Mouse (Mus musculus) liver, embryonic 15.5 days (tissue): ENCODE data around the gene Hspa1l. TPM values are rescaled to one million over a fixed set of nuclear protein-coding genes. Genes with fewer than 3 reads are reported as not detected.
"Not testable (repeated sequence)": the region's sequence is repeated elsewhere in the genome, so short reads cannot be mapped to it uniquely, and the experiment has no call there.

Experiments used
- ATAC-seq: fragments of 200-750 bp; cut with Nextera tagmentation; 2 replicates; pipeline ENCODE4 v1.8.0; 2017; ENCODE audit warnings: moderate number of reproducible peaks, mild to moderate bottlenecking, moderate library complexity; ENCODE audit not compliant: insufficient read depth
- H3K27ac ChIP-seq: fragments of 300-500 bp; sonication (generic); replicated peaks from 2 replicates; pipeline ENCODE4 v1.5.1; 2015; ENCODE audit warnings: mild to moderate bottlenecking, inconsistent platforms
- H3K27me3 ChIP-seq: fragments of 300-500 bp; sonication (generic); 2 replicates; pipeline ENCODE4 v1.6.1; 2015; ENCODE audit warnings: mild to moderate bottlenecking, inconsistent platforms
- H3K36me3 ChIP-seq: fragments of 300-500 bp; sonication (generic); replicated peaks from 2 replicates; pipeline ENCODE4 v1.6.1; 2015; ENCODE audit warnings: moderate library complexity, mild to moderate bottlenecking, inconsistent platforms
- H3K4me1 ChIP-seq: fragments of 300-500 bp; sonication (generic); replicated peaks from 2 replicates; pipeline ENCODE4 v1.6.1; 2015; ENCODE audit warnings: inconsistent platforms
- H3K4me2 ChIP-seq: fragments of 300-500 bp; sonication (generic); 2 replicates; pipeline ENCODE4 v1.6.1; 2015; ENCODE audit warnings: moderate library complexity, mild to moderate bottlenecking, inconsistent platforms
- H3K4me3 ChIP-seq: fragments of 300-500 bp; sonication (generic); replicated peaks from 2 replicates; pipeline ENCODE4 v1.5.1; 2015; ENCODE audit warnings: mild to moderate bottlenecking, inconsistent platforms
- H3K9ac ChIP-seq: fragments of 300-500 bp; sonication (generic); 2 replicates; pipeline ENCODE4 v1.6.1; 2015; ENCODE audit warnings: moderate library complexity, mild to moderate bottlenecking, inconsistent platforms
- H3K9me3 ChIP-seq: fragments of 300-500 bp; sonication (generic); replicated peaks from 2 replicates; pipeline ENCODE4 v1.6.1; 2016; ENCODE audit warnings: inconsistent platforms
- WGBS: fragments of 180-500 bp; shearing (Covaris S2); methylation state at CpG from one replicate; pipeline ENCODE4 v1.1.7; 2015; ENCODE audit warnings: mixed read lengths; ENCODE audit not compliant: insufficient replicate concordance; 5-methylcytosine and 5-hydroxymethylcytosine counted together
- polyA plus RNA-seq: library from polyadenylated mRNA; unstranded; fragments of >200 nt; fragmentation: Nextera tagmentation; extraction: Ambion mirVana; gene quantifications from 2 replicates; pipeline ENCODE4 v1.2.1, GENCODE M21; 2015

Gene Hspa1l
- polyA plus RNA-seq, 1 experiment from 2014 or later: 0.25 TPM

DNA sequence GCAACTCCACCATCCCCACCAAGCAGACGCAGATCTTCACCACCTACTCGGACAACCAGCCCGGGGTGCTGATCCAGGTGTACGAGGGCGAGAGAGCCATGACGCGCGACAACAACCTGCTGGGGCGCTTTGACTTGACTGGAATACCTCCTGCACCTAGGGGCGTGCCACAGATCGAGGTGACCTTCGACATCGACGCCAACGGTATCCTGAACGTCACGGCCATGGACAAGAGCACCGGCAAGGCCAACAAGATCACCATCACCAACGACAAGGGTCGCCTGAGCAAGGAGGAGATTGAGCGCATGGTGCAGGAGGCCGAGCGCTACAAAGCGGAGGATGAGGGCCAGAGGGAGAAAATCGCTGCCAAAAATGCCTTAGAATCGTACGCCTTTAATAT is 5.7 kb downstream of the Hspa1l start:
- Histone ChIP-seq H3K9me3 (no peaks in the 10 kb centered on the region), H3K4me2 (no peak overlapping the region), H3K36me3 (no peaks in the 10 kb centered on the region; the same call in 1 of the 2 replicates), H3K4me3 (no peak overlapping the region), H3K4me1 (peaks cover 27% of the 10 kb centered on the region), H3K9ac (no peak overlapping the region), H3K27me3 (peaks cover 9% of the 10 kb centered on the region), H3K27ac (no peak overlapping the region)
- 87% methylated on average over 27 of the region's 27 CpGs for WGBS
- no peak for ATAC-seq

GRCm38 (mm10) chr17:34979631-34980030 is 7.1 kb downstream of the Hspa1l start:
- Histone ChIP-seq H3K9me3 (no peaks in the 10 kb centered on the region), H3K27ac (no peak overlapping the region), H3K9ac (no peak overlapping the region), H3K4me1 (peaks cover 39% of the 10 kb centered on the region), H3K36me3 (peaks cover 1% of the 10 kb centered on the region), H3K4me2 (no peak overlapping the region), H3K27me3 (no peaks in the 10 kb centered on the region), H3K4me3 (no peak overlapping the region)
- WGBS: 69% methylated on average over 4 of the region's 4 CpGs
- no peak for ATAC-seq

- ATAC-seq: no peak
- 16% methylated on average over 2 of the region's 2 CpGs for WGBS
- Histone ChIP-seq H3K36me3 (peaks cover 12% of the 10 kb centered on the region), H3K9ac (peak overlapping the region; percentile 88), H3K4me3 (peak overlapping the region; percentile 91), H3K4me1 (peaks cover 46% of the 10 kb centered on the region), H3K4me2 (peak overlapping the region; percentile 80), H3K27ac (peak overlapping the region; percentile 98), H3K9me3 (no peaks in the 10 kb centered on the region), H3K27me3 (no peaks in the 10 kb centered on the region)
Observed at GRCm38 (mm10) chr17:34980655-34981054, 8.2 kb downstream of the Hspa1l start.

GRCm38 (mm10) chr17:34981690-34982180 is 9.2 kb downstream of the Hspa1l start, which contains the start of gene Lsm2:
TSS of gene Lsm2 (plus strand) at chr17:34981862.
- WGBS: under 1% methylated on average over 58 of the region's 58 CpGs
- H3K36me3 ChIP-seq: peaks cover 23% of the 10 kb centered on the region
- H3K27ac ChIP-seq: peak within 1 kb of the TSS; percentile 98
- ATAC-seq: peak; percentile 91
- peak within 1 kb of the TSS; percentile 80 for H3K4me2 ChIP-seq
- H3K4me3 ChIP-seq: peak within 1 kb of the TSS; percentile 91
- H3K9me3 ChIP-seq: no peaks in the 10 kb centered on the region
- peak within 1 kb of the TSS; percentile 88 for H3K9ac ChIP-seq
- H3K27me3 ChIP-seq: no peaks in the 10 kb centered on the region
- peaks cover 46% of the 10 kb centered on the region for H3K4me1 ChIP-seq

GRCm38 (mm10) chr17:34982328-34982727 is 9.8 kb downstream of the Hspa1l start:
- Histone ChIP-seq H3K9me3 (no peaks in the 10 kb centered on the region), H3K9ac (peak overlapping the region; percentile 88), H3K27me3 (no peaks in the 10 kb centered on the region), H3K36me3 (peaks cover 24% of the 10 kb centered on the region), H3K4me3 (peak overlapping the region; percentile 91), H3K4me1 (peaks cover 46% of the 10 kb centered on the region), H3K27ac (peak overlapping the region; percentile 98), H3K4me2 (peak overlapping the region; percentile 80)
- peak; percentile 32 for ATAC-seq
- WGBS: 0% methylated on average over 15 of the region's 15 CpGs

GRCm38 (mm10) chr17:34984218-34984617 is 11.7 kb downstream of the Hspa1l start:
- peaks cover 35% of the 10 kb centered on the region for H3K36me3 ChIP-seq
- H3K9me3 ChIP-seq: no peaks in the 10 kb centered on the region
- ATAC-seq: no peak
- WGBS: 60% methylated on average over 2 of the region's 2 CpGs
- peaks cover 46% of the 10 kb centered on the region for H3K4me1 ChIP-seq
- no peaks in the 10 kb centered on the region for H3K27me3 ChIP-seq
- no peak overlapping the region for H3K27ac ChIP-seq
- no peak overlapping the region for H3K9ac ChIP-seq
- no peak overlapping the region for H3K4me2 ChIP-seq
- H3K4me3 ChIP-seq: no peak overlapping the region

DNA sequence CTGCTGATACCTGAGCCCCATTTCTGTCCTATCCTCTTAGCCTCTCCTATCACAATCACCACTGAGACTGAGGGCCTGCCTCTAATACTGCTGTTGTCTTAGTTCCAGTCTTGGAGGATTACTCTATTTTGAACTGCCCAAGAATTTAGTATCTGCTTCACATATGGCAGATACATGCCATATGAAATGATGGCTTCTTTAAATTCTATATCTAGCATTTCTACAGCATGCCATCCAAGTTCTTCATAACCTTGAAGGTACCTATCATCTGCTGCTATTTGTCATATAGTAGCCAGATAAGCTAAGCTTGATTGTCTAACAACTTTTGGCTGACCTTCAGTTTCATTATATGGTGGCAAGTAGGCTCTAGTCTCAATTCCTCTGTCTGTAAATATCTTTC is 22.2 kb downstream of the Hspa1l start:
- no peak overlapping the region for H3K9ac ChIP-seq
- H3K36me3 ChIP-seq: peaks cover 53% of the 10 kb centered on the region
- 0 out of 2 replicates have a peak overlapping the region, but pooled peaks have one; percentile 7 for H3K27ac ChIP-seq
- no peak for ATAC-seq
- no peak overlapping the region for H3K4me2 ChIP-seq
- no peaks in the 10 kb centered on the region for H3K9me3 ChIP-seq
- H3K27me3 ChIP-seq: no peaks in the 10 kb centered on the region
- H3K4me3 ChIP-seq: no peak overlapping the region
- H3K4me1 ChIP-seq: peaks cover 38% of the 10 kb centered on the region

DNA sequence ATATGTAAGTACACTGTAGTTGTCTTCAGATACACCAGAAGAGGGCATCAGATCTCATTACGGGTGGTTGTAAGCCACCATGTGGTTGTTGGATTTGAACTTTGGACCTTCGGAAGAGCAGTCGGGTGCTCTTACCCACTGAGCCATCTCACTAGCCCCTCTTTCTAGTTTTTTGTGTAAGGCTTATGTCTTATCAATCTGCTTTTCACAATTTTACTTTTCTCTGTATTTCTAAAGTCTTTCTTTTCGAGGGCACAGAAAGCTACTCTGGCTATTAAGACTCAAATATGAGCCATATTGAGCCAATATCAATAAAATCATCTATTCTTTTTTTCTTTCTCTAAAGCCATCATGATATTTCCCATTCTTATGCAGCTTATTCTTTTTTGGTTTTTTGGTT is 22.7 kb downstream of the Hspa1l start:
- Histone ChIP-seq H3K36me3 (peaks cover 51% of the 10 kb centered on the region), H3K4me1 (peaks cover 42% of the 10 kb centered on the region)
- H3K27ac ChIP-seq, H3K9ac ChIP-seq, ATAC-seq, H3K9me3 ChIP-seq, H3K27me3 ChIP-seq, H3K4me3 ChIP-seq, H3K4me2 ChIP-seq: not testable (repeated sequence)
- WGBS: 81% methylated on average over 4 of the region's 4 CpGs

- 82% methylated on average over 4 of the region's 4 CpGs for WGBS
- peaks cover 43% of the 10 kb centered on the region for H3K36me3 ChIP-seq
Observed at GRCm38 (mm10) chr17:34995927-34996326, 23.4 kb downstream of the Hspa1l start.

DNA sequence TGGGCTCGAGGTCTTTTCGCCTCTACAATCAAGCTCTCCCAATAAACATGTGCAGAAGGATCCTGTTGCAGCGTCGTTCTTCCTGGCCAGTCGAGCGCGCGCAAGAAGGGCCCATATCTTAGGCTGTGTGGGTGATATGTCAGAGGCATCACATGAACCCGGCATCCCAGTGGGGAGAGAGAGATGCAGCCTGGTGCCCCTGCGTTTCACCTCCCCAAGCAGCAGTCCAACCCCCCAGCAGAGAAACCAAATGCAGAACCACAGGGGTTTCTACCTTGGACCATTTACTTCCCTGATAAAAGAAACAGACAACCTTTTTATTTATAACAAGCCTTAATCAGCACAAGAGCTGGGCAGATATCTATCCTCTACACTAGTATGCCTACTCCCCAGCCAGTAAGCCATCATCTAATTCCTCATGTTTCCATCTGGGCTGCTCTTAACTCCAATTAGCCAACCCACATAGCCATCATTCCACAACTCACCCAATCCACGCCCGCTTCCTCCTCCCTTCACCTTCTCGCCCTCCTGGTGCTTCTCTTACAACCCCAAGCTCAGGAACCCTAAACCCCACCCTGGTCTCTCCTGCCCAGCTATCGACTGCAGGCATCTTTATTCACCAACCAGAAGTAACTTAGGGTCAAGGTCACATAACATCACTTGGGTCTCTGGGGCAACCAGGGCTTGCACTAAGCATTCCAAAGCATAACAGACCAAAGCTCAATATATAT is 24.1 kb downstream of the Hspa1l start:
- peak overlapping the region; percentile 28 for H3K9ac ChIP-seq

More at GRCm38 (mm10) chr17:34995927-34996326, 23.4 kb downstream of the Hspa1l start:
- H3K4me3 ChIP-seq: peak overlapping the region; percentile 12; the same call in 1 of the 2 replicates
- peak overlapping the region; percentile 61; the same call in 1 of the 2 replicates for H3K27ac ChIP-seq
- not testable (repeated sequence) for H3K9ac ChIP-seq, ATAC-seq, H3K9me3 ChIP-seq, H3K27me3 ChIP-seq
- H3K4me2 ChIP-seq: peak overlapping the region; percentile 36; the same call in 1 of the 2 replicates
- peaks cover 42% of the 10 kb centered on the region for H3K4me1 ChIP-seq

GRCm38 (mm10) chr17:34997142-34997483 is 24.6 kb downstream of the Hspa1l start:
- Histone ChIP-seq H3K27me3 (no peaks in the 10 kb centered on the region), H3K27ac (peak overlapping the region; percentile 71), H3K4me2 (peak overlapping the region; percentile 95), H3K4me3 (peak overlapping the region; percentile 77), H3K4me1 (peaks cover 50% of the 10 kb centered on the region), H3K9ac (peak overlapping the region; percentile 28; the same call in 1 of the 2 replicates), H3K9me3 (no peaks in the 10 kb centered on the region), H3K36me3 (peaks cover 34% of the 10 kb centered on the region)
- 72% methylated on average over 5 of the region's 5 CpGs for WGBS
- ATAC-seq: no peak

More for the DNA sequence above, 24.1 kb downstream of the Hspa1l start:
- no peak for ATAC-seq
- no peaks in the 10 kb centered on the region for H3K9me3 ChIP-seq
- peak overlapping the region; percentile 71 for H3K27ac ChIP-seq
- H3K4me1 ChIP-seq: peaks cover 44% of the 10 kb centered on the region
- H3K4me3 ChIP-seq: peak overlapping the region; percentile 77
- peak overlapping the region; percentile 95 for H3K4me2 ChIP-seq
- peaks cover 37% of the 10 kb centered on the region for H3K36me3 ChIP-seq
- H3K27me3 ChIP-seq: no peaks in the 10 kb centered on the region
- WGBS: 57% methylated on average over 13 of the region's 14 CpGs
